Mouse (Mus musculus) retina, embryonic 14.5 days (tissue): ENCODE data around the gene Zfp442.
A peak's percentile ranks its signal among the peaks of the same experiment; 100 is the strongest.
"Not testable (repeated sequence)": the region's sequence is repeated elsewhere in the genome, so short reads cannot be mapped to it uniquely, and the experiment has no call there.

Source experiments
- DNase-seq: peaks from one replicate; pipeline ENCODE4 v3.0.0-alpha.2; 2015; ENCODE audit warnings: low spot score

Zfp442 gene

GRCm38 (mm10) chr2:150451180-150451919 is at the start of gene Zfp442:
TSS of gene Zfp442 (minus strand) at chr2:150451486.
- DNase-seq = peak; percentile 70

- peak; percentile 15 for DNase-seq
Measured at GRCm38 (mm10) chr2:150500124-150500973, 49.1 kb upstream of the Zfp442 start.

GRCm38 (mm10) chr2:150493031-150493430 is 41.7 kb upstream of the Zfp442 start:
- DNase-seq = no peak

- not testable (repeated sequence) for DNase-seq
Measured at GRCm38 (mm10) chr2:150484939-150485778, 33.9 kb upstream of the Zfp442 start, which contains the start of gene Zfp345. TSS of gene Zfp345 (minus strand) at chr2:150485091.

- not testable (repeated sequence) for DNase-seq
Measured at GRCm38 (mm10) chr2:150439084-150439483, 12.2 kb downstream of the Zfp442 start.

GRCm38 (mm10) chr2:150412146-150412545 is 39.1 kb downstream of the Zfp442 start:
- not testable (repeated sequence) for DNase-seq

GRCm38 (mm10) chr2:150390198-150390597 is 61.1 kb downstream of the Zfp442 start:
- no peak for DNase-seq

GRCm38 (mm10) chr2:150385553-150386106 is 65.7 kb downstream of the Zfp442 start:
- not testable (repeated sequence) for DNase-seq

- DNase-seq = no peak
Measured at GRCm38 (mm10) chr2:150362878-150363229, 88.4 kb downstream of the Zfp442 start.

GRCm38 (mm10) chr2:150362113-150362877 is 89.0 kb downstream of the Zfp442 start, which contains the start of gene 3300002I08Rik:
TSS of gene 3300002I08Rik (minus strand) at chr2:150362765.
- peak; percentile 91 for DNase-seq
